Mouse (Mus musculus): ENCODE results near the gene Phex. TPM values are rescaled to one million over a fixed set of nuclear protein-coding genes. Genes with fewer than 3 reads are reported as not detected.

Phex gene
- polyA plus RNA-seq, 1 experiment from 2014 or later: 0.25 TPM

DNA sequence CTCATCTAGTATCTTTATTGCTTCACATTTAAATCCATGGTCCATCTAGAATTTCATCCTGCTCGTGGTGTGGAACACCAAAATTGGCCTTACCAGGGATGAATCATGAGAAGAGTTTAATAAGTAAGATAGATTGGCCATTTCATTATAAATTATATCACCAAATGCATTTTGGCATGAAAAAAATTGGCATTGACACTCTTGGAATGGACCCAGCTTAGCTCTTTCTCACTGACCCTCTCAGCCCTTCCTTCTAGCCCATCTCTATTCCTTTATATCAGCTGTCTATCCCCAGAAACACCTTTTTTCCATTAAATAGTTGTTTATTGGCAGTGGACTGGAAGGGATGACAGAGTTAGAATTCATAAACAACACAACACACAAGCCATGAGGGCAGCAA lies 37.7 kb downstream of the Phex start:
- H3K27ac ChIP-seq (replicated peaks): no peak overlapping the region
- 51% methylated on average over 1 of the region's 1 CpGs for WGBS
- H3K4me1 ChIP-seq (replicated peaks): no peaks in the 10 kb centered on the region
- H3K9ac ChIP-seq: no peak overlapping the region
- no peak for ATAC-seq (ENCODE audit: low read depth)
- H3K36me3 ChIP-seq: no peaks in the 10 kb centered on the region
- no peak overlapping the region for H3K4me2 ChIP-seq
- no peaks in the 10 kb centered on the region for H3K27me3 ChIP-seq
- no peak overlapping the region for H3K4me3 ChIP-seq
- H3K9me3 ChIP-seq: no peaks in the 10 kb centered on the region

DNA sequence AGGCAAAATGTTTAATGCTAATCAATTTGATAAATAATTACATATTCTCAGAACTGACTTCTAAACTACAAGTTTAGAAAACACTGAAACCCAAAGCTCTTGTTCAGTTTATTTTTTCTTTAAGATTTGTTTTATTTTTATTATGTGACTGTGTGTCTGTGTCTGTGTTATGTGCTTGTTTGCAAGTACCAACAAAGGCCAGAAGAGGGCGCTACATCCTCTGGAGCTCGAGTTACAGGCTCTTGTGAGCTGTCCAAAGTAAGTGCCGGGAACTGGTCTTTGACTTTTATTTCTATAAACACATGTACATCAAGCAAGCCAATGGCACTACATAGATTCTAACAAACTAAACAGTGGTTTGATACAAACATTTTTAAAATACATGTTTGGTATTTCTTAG lies 41.2 kb downstream of the Phex start:
- Histone ChIP-seq H3K27ac (replicated peaks) (no peak overlapping the region), H3K4me1 (replicated peaks) (no peaks in the 10 kb centered on the region), H3K27me3 (no peaks in the 10 kb centered on the region), H3K9me3 (no peaks in the 10 kb centered on the region), H3K4me3 (no peak overlapping the region), H3K36me3 (no peaks in the 10 kb centered on the region), H3K4me2 (no peak overlapping the region), H3K9ac (no peak overlapping the region)
- no peak for ATAC-seq (ENCODE audit: low read depth)
- WGBS: 65% methylated on average over 3 of the region's 3 CpGs

DNA sequence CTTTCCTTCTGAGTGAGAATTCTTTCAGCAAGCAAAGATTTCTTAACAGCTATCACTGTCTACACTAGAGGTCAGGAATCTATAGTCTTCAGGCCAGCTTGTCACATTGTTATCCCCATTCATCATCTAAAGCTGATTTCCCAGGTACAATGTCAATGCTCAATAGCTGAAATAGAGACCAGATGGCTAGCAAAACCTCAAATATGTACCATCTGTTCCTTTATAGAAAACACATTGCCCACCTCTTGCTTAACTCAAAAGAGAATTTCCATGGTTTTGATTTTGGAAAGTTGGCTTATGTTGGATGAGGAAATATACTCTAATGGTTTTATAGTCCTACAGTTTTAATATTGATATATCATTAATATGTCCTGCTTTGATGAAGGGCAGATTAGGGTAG lies 45.9 kb downstream of the Phex start:
- no peak for ATAC-seq (ENCODE audit: low read depth)
- no peak overlapping the region for H3K4me2 ChIP-seq
- H3K27ac ChIP-seq (replicated peaks): no peak overlapping the region
- H3K36me3 ChIP-seq: no peaks in the 10 kb centered on the region
- no peak overlapping the region for H3K4me3 ChIP-seq
- no peaks in the 10 kb centered on the region for H3K4me1 ChIP-seq (replicated peaks)
- no peak overlapping the region for H3K9ac ChIP-seq
- H3K9me3 ChIP-seq: no peaks in the 10 kb centered on the region
- no peaks in the 10 kb centered on the region for H3K27me3 ChIP-seq

DNA sequence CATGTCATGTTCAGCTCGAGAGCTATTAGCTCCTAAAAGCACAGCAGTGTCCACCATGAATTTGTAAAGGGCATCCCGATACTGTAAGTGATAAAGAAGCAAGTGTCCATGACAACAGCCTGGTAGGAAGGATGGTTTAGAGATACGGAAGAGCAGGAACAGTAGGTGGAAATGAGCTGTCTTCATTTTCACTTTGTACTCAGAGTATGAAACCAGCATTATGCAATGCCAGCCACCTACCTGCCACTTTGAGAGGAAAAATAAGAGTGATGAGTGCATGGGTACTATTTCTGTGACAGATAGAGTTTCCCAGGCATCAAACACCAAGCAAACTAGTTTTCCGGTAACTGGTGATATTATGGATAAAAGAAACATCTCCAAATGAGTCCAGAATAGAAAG lies 59.6 kb downstream of the Phex start:
- whole genome bisulfite sequencing: 89% methylated on average over 4 of the region's 4 CpGs
- H3K27ac ChIP-seq (replicated peaks): no peak overlapping the region
- no peaks in the 10 kb centered on the region for H3K9me3 ChIP-seq

DNA sequence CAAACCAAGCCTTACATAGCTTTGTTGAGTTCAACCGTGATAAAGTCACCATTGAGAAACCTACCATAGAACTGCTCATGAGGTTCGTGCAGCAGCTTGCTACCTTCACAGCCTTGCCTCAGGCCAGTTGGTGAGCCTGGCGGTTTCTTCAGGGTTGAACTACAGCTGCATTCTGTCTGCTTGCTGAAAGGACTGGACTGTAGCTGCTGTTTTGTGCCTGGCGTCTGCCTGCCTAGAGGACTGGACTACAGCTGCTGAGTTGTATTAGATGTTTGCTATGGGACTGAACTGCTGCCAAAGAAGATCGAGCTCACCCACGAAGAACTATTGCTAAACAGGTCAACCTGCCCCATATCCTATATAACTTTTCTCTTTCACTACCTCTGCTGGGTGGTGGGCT lies 68.9 kb downstream of the Phex start:
- H3K27ac ChIP-seq (replicated peaks): no peak overlapping the region
- no peaks in the 10 kb centered on the region for H3K4me1 ChIP-seq (replicated peaks)
- H3K9me3 ChIP-seq: no peaks in the 10 kb centered on the region
- no peak overlapping the region for H3K9ac ChIP-seq
- no peak overlapping the region for H3K4me3 ChIP-seq
- no peak overlapping the region for H3K4me2 ChIP-seq
- WGBS: 91% methylated on average over 6 of the region's 6 CpGs
- no peaks in the 10 kb centered on the region for H3K27me3 ChIP-seq
- H3K36me3 ChIP-seq: no peaks in the 10 kb centered on the region
- no peak for ATAC-seq (ENCODE audit: low read depth)

More for the DNA sequence above, 59.6 kb downstream of the Phex start:
- Histone ChIP-seq H3K4me1 (replicated peaks) (no peaks in the 10 kb centered on the region), H3K4me3 (no peak overlapping the region), H3K27me3 (no peaks in the 10 kb centered on the region), H3K4me2 (no peak overlapping the region), H3K9ac (no peak overlapping the region), H3K36me3 (no peaks in the 10 kb centered on the region)
- ATAC-seq (ENCODE audit: low read depth): no peak

DNA sequence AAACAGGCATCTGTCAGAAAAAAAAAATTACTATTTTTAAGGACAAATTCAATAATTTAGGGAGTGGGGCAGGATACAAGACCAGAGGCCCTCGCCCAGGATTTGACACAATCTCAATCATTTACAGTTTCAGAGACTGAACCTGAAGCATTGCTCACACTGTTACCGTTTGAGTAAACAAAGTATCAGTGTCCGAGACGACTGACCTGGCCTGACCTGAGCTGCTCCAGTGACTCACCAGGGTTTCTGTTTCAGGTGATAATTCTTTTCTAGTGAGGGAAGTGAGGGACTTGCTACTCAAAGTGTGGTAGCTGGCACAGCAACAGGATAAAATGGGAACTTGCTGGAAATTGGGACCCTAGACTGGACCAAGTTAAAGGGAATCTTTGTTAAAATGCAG lies 80.4 kb downstream of the Phex start:
- H3K36me3 ChIP-seq: no peaks in the 10 kb centered on the region
- no peak overlapping the region for H3K4me3 ChIP-seq
- H3K27me3 ChIP-seq: no peaks in the 10 kb centered on the region
- no peak overlapping the region for H3K9ac ChIP-seq
- no peak overlapping the region for H3K27ac ChIP-seq (replicated peaks)
- no peaks in the 10 kb centered on the region for H3K4me1 ChIP-seq (replicated peaks)
- no peaks in the 10 kb centered on the region for H3K9me3 ChIP-seq
- 62% methylated on average over 4 of the region's 4 CpGs for WGBS
- H3K4me2 ChIP-seq: no peak overlapping the region
- ATAC-seq (ENCODE audit: low read depth): no peak

DNA sequence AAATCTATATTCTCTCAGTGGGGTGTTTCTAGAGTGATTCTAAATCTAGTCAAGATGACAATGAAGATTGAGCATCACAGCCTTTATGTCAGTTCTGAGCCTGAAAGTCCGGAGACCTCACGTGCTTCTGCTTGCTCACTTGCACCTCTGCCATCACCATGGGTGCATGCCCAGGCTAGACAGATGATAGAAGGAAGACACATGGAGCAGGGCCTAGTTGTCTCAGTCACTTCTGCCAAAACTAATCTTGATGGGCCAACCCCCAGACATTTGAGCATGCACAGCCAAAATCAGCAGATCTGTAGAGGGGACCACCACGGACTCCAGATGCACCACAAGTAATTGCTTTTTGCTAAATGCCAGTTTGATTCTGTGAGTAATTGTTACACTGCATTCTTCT lies 85.3 kb downstream of the Phex start:
- no peak overlapping the region for H3K9ac ChIP-seq
- no peaks in the 10 kb centered on the region for H3K9me3 ChIP-seq
- 81% methylated on average over 3 of the region's 3 CpGs for WGBS
- H3K4me3 ChIP-seq: no peak overlapping the region
- no peak for ATAC-seq (ENCODE audit: low read depth)
- H3K4me2 ChIP-seq: no peak overlapping the region
- H3K4me1 ChIP-seq (replicated peaks): no peaks in the 10 kb centered on the region
- H3K27me3 ChIP-seq: no peaks in the 10 kb centered on the region
- H3K27ac ChIP-seq (replicated peaks): no peak overlapping the region
- no peaks in the 10 kb centered on the region for H3K36me3 ChIP-seq

DNA sequence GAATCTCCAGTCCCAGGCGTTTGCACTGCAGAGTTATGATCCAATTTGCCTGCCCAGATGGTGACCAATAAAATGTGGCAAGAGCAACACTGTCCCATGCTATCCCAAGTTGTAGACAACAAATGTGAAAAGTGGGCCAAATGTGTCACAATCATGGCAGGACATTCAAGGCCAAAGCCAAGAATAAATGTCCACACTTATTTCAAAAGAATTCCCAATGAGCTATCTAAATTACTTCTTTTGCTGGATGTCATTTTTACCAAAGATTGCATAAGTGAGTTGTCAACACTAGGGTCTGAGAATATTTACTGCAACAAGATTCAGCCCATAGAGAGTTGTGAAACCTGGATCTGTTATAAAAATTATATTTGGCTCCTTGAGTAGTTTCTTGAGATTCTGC lies 86.7 kb downstream of the Phex start:
- Histone ChIP-seq H3K4me1 (replicated peaks) (no peaks in the 10 kb centered on the region), H3K4me2 (no peak overlapping the region), H3K36me3 (no peaks in the 10 kb centered on the region), H3K9me3 (no peaks in the 10 kb centered on the region), H3K27me3 (no peaks in the 10 kb centered on the region), H3K27ac (replicated peaks) (no peak overlapping the region), H3K9ac (no peak overlapping the region), H3K4me3 (no peak overlapping the region)
- 57% methylated on average over 1 of the region's 1 CpGs for WGBS
- ATAC-seq (ENCODE audit: low read depth): no peak

DNA sequence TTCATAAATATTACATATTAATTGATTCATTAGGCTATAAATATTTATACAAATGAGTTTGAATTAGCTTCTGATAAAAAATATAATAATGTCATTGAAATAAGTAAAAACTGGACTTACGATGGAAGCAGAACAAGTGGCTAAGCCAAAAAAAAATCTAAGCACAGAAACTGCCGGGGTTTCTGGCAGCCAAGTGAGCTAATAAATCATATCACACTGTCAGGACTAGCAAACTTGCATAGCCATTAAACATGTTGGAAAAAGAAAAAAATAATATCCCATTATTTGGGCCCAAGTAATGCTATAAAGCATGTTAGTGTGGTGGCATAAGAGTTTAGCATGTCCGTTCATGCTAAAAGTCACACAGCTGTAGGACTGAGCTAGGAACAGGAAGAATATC lies 87.4 kb downstream of the Phex start:
- Histone ChIP-seq H3K27ac (replicated peaks) (no peak overlapping the region), H3K27me3 (no peaks in the 10 kb centered on the region), H3K9ac (no peak overlapping the region), H3K36me3 (no peaks in the 10 kb centered on the region), H3K4me2 (no peak overlapping the region), H3K4me1 (replicated peaks) (no peaks in the 10 kb centered on the region), H3K9me3 (no peaks in the 10 kb centered on the region), H3K4me3 (no peak overlapping the region)
- 80% methylated on average over 3 of the region's 3 CpGs for WGBS
- ATAC-seq (ENCODE audit: low read depth): no peak

DNA sequence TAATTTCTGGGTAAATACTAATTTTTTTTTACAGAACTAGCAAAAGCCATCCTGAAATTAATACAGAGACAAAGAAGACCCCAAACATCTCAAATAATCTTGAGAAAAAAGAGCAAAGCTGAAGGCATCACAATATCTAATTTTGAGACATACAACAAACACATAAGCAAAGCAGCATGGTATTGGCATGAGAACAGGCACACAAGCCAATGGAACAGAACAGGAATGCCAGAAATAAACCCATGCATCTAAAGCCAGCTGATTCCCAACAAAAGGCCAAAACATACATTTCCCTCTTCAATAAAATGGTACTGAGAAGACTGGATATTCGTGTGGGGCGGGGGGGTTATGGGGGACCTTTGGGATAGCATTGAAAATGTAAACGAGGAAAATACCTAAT lies 90.7 kb downstream of the Phex start:
- H3K9me3 ChIP-seq: no peaks in the 10 kb centered on the region
- H3K27ac ChIP-seq (replicated peaks): no peak overlapping the region
- no peak overlapping the region for H3K9ac ChIP-seq
- H3K27me3 ChIP-seq: no peaks in the 10 kb centered on the region
- no peaks in the 10 kb centered on the region for H3K36me3 ChIP-seq
- no peak overlapping the region for H3K4me2 ChIP-seq
- no peaks in the 10 kb centered on the region for H3K4me1 ChIP-seq (replicated peaks)
- H3K4me3 ChIP-seq: no peak overlapping the region
- WGBS: 84% methylated on average over 3 of the region's 3 CpGs
- no peak for ATAC-seq (ENCODE audit: low read depth)

DNA sequence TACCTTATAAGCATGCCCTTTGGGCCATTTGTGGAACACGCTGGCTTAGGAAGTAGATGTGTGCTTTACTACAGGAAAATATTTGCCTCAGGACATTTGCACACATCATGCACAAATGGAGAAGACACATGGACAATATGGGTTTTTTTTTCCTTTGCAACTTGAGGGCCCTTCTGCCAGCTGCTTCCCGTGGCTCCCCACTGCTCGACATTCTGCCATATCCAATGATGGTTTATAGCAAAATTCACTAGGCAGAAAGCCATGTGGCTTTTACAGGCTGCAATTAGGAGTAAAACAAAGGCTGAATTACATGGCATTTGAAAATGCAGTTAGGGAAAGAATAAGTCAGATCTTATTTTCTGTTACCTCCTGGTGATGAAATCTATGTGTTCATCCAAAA lies 104.8 kb downstream of the Phex start:
- H3K36me3 ChIP-seq: no peaks in the 10 kb centered on the region
- no peak for ATAC-seq (ENCODE audit: low read depth)
- H3K27ac ChIP-seq (replicated peaks): no peak overlapping the region
- no peak overlapping the region for H3K9ac ChIP-seq
- H3K9me3 ChIP-seq: no peaks in the 10 kb centered on the region
- H3K27me3 ChIP-seq: no peaks in the 10 kb centered on the region
- no peak overlapping the region for H3K4me3 ChIP-seq
- H3K4me2 ChIP-seq: no peak overlapping the region
- H3K4me1 ChIP-seq (replicated peaks): peaks cover 15% of the 10 kb centered on the region
- 51% methylated on average over 3 of the region's 3 CpGs for WGBS

DNA sequence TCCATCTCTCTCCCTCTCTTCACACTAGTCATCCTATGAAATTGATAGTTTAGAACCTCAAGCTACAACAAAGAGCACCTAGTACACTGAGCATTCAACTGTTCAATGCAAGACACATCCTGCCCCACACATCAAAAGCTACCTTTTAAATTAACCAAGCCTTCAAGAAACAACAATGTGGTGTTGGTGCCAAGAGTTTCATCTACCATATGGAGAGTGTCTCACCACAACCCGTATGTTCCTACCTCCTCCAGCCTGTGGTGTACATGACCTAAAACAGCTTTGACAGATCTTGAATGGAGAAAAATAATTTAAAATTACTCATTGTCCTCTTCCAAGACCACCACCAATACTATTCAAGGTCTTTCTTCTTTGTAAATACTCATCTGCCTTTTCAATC lies 106.9 kb downstream of the Phex start:
- Histone ChIP-seq H3K27me3 (no peaks in the 10 kb centered on the region), H3K4me1 (replicated peaks) (peaks cover 15% of the 10 kb centered on the region), H3K4me2 (no peak overlapping the region), H3K4me3 (no peak overlapping the region), H3K9me3 (no peaks in the 10 kb centered on the region), H3K9ac (no peak overlapping the region), H3K27ac (replicated peaks) (no peak overlapping the region), H3K36me3 (no peaks in the 10 kb centered on the region)
- ATAC-seq (ENCODE audit: low read depth): no peak
- WGBS: 67% methylated on average over 1 of the region's 1 CpGs

DNA sequence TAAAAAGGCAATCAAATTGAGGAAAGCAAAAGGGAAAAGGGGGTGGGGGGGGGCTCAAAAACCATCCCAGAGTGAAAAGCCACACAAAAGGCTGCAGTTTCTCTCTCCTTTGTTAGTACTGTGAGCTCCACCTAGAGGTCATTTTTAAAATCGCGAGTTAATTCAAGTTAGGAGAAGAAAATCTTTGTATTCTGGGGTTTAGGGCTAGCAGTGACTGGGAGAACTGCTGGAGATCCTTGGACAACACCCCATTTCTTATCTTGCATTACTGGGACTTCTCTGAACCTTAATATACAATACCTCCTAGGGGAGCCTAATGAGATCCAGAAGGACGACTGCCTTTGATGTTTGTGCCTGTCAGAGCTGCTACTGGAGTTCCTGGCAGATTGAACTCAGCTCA lies 107.7 kb downstream of the Phex start:
- no peak overlapping the region for H3K4me2 ChIP-seq
- H3K9me3 ChIP-seq: no peaks in the 10 kb centered on the region
- ATAC-seq (ENCODE audit: low read depth): 0 out of 2 replicates have a peak, but pooled peaks have one; percentile 42
- no peak overlapping the region for H3K9ac ChIP-seq
- peak overlapping the region; percentile 38; the same call in 1 of the 2 replicates for H3K27ac ChIP-seq (replicated peaks)
- H3K27me3 ChIP-seq: no peaks in the 10 kb centered on the region
- H3K4me3 ChIP-seq: no peak overlapping the region
- peaks cover 15% of the 10 kb centered on the region for H3K4me1 ChIP-seq (replicated peaks)
- 10% methylated on average over 3 of the region's 3 CpGs for WGBS
- no peaks in the 10 kb centered on the region for H3K36me3 ChIP-seq

Data from neural tube, embryonic 13.5 days (tissue).